Mouse (Mus musculus): ENCODE data around the gene Manba.

DNA sequence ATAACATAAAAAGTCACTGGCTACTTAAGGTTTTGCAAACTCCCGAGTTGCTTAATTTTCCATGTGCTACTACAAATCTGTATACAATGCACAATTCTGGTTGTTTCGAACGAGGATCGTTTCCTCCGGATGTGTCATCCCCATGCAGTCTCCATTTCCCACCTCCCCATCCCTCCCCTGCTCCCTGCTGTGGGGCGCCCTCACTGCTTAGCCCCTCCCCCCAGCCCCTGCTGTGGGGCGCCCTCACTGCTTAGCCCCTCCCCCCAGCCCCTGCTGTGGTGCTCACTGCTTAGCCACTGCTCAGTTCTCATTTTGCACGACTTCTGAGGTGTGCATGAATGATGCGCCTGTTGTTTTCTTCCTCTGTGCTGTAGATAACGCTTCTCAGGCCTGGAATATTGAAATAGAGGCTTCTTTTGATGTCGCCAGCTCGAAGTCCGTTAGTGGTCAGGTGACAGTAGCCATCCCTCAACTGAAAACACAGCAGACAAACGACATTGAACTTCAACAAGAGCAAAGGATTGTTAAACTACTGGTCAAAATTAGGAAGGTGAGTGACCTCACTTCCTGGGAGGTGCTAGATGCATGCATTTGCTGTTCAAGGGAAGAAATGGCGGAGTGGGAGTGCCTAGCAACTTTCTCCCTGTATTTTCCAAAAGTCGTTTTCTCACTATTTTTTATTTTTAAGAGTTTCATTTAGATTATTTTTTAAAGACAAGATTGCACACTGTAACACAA, 37.4 kb downstream of the Manba start:
- TF ChIP-seq POLR2A (IDR thresholded peaks at IDR 0.05; ENCODE audit: insufficient read length, low read depth): no peak
- no peak for TF ChIP-seq TCF3 (IDR thresholded peaks at IDR 0.05; ENCODE audit: insufficient read length, low read depth)
- TF ChIP-seq SRF (IDR thresholded peaks at IDR 0.05; ENCODE audit: control insufficient read depth, insufficient read length, low read depth): no peak
- no peak for TF ChIP-seq MAX (IDR thresholded peaks at IDR 0.05; ENCODE audit: low read depth)
- no peak for TF ChIP-seq CEBPB (IDR thresholded peaks at IDR 0.05; ENCODE audit: insufficient read depth, poor library complexity, severe bottlenecking)
- TF ChIP-seq MYOG (IDR thresholded peaks at IDR 0.05; ENCODE audit: control insufficient read depth in 1 of 3, insufficient read depth in 1 of 3, insufficient read length in 2 of 3, low read depth in 2 of 3): no peak
- TF ChIP-seq USF1 (IDR thresholded peaks at IDR 0.05; ENCODE audit: low read depth): no peak
- no peak for TF ChIP-seq TCF12 (IDR thresholded peaks at IDR 0.05; ENCODE audit: insufficient read depth, poor library complexity, severe bottlenecking)
- no peak for TF ChIP-seq REST (IDR thresholded peaks at IDR 0.05; ENCODE audit: insufficient read depth, insufficient read length)
- no peak for TF ChIP-seq POLR2AphosphoS2 (IDR thresholded peaks at IDR 0.05; ENCODE audit: insufficient read length, low read depth)
- no peak for TF ChIP-seq E2F4 (IDR thresholded peaks at IDR 0.05; ENCODE audit: insufficient read depth)
